Mouse (Mus musculus): ENCODE results near the gene Ccdc116. TPM values are rescaled to one million over a fixed set of nuclear protein-coding genes. Genes with fewer than 3 reads are reported as not detected.

Gene Ccdc116
- polyA plus RNA-seq, 1 experiment from 2014 or later = 0.32 TPM

- Histone ChIP-seq H3K36me3 (replicated peaks) (peaks cover 60% of the 10 kb centered on the region), H3K27ac (no peak overlapping the region), H3K4me1 (peaks cover 17% of the 10 kb centered on the region), H3K27me3 (ENCODE audit: poor library complexity, severe bottlenecking) (peaks cover 20% of the 10 kb centered on the region), H3K4me3 (no peak overlapping the region), H3K9me3 (no peaks in the 10 kb centered on the region)
- DNase-seq (ENCODE audit: extremely low spot score, low spot score) = no peak
- WGBS = 95% methylated on average over 4 of the region's 4 CpGs
Measured at GRCm38 (mm10) chr16:17151874-17152273, 4.8 kb upstream of the Ccdc116 start.

- H3K27ac ChIP-seq = no peak overlapping the region
- H3K4me3 ChIP-seq = no peak overlapping the region
- WGBS = 90% methylated on average over 7 of the region's 7 CpGs
- peaks cover 48% of the 10 kb centered on the region for H3K36me3 ChIP-seq (replicated peaks)
- DNase-seq (ENCODE audit: extremely low spot score, low spot score) = no peak
- H3K4me1 ChIP-seq = peaks cover 20% of the 10 kb centered on the region
- peaks cover 22% of the 10 kb centered on the region for H3K27me3 ChIP-seq (ENCODE audit: poor library complexity, severe bottlenecking)
- H3K9me3 ChIP-seq = no peaks in the 10 kb centered on the region
Measured at GRCm38 (mm10) chr16:17150520-17151258, 3.7 kb upstream of the Ccdc116 start.

GRCm38 (mm10) chr16:17148084-17148483, 1.1 kb upstream of the Ccdc116 start:
- peaks cover 28% of the 10 kb centered on the region for H3K4me1 ChIP-seq
- WGBS = 5% methylated on average over 16 of the region's 16 CpGs
- H3K27ac ChIP-seq = no peak overlapping the region
- peaks cover 22% of the 10 kb centered on the region for H3K27me3 ChIP-seq (ENCODE audit: poor library complexity, severe bottlenecking)
- H3K9me3 ChIP-seq = no peaks in the 10 kb centered on the region
- peak; percentile 54 for DNase-seq (ENCODE audit: extremely low spot score, low spot score)
- peaks cover 24% of the 10 kb centered on the region for H3K36me3 ChIP-seq (replicated peaks)
- peak overlapping the region; percentile 66 for H3K4me3 ChIP-seq

GRCm38 (mm10) chr16:17147391-17147929, 431 bp upstream of the Ccdc116 start:
- Histone ChIP-seq H3K36me3 (replicated peaks) (peaks cover 18% of the 10 kb centered on the region), H3K9me3 (no peaks in the 10 kb centered on the region), H3K4me3 (peak overlapping the region; percentile 66), H3K27ac (peak overlapping the region; percentile 53), H3K27me3 (ENCODE audit: poor library complexity, severe bottlenecking) (peaks cover 22% of the 10 kb centered on the region), H3K4me1 (peaks cover 28% of the 10 kb centered on the region)
- under 1% methylated on average over 41 of the region's 41 CpGs for whole genome bisulfite sequencing
- no peak for DNase-seq (ENCODE audit: extremely low spot score, low spot score)

GRCm38 (mm10) chr16:17144339-17144738, 2.7 kb downstream of the Ccdc116 start, which contains the start of gene Ydjc:
Gene Ydjc (plus strand): TSS chr16:17144621.
- DNase-seq (ENCODE audit: extremely low spot score, low spot score) = no peak
- Histone ChIP-seq H3K27ac (no peak within 1 kb of the TSS), H3K36me3 (replicated peaks) (no peaks in the 10 kb centered on the region), H3K9me3 (no peaks in the 10 kb centered on the region), H3K4me1 (peaks cover 28% of the 10 kb centered on the region), H3K4me3 (0 out of 2 replicates have a peak within 1 kb of the TSS, but pooled peaks have one; percentile 4), H3K27me3 (ENCODE audit: poor library complexity, severe bottlenecking) (peaks cover 22% of the 10 kb centered on the region)
- WGBS = 16% methylated on average over 7 of the region's 7 CpGs

GRCm38 (mm10) chr16:17137355-17137754, 9.7 kb downstream of the Ccdc116 start:
- H3K4me1 ChIP-seq = peaks cover 9% of the 10 kb centered on the region
- no peak overlapping the region for H3K27ac ChIP-seq
- H3K4me3 ChIP-seq = no peak overlapping the region
- H3K36me3 ChIP-seq (replicated peaks) = no peaks in the 10 kb centered on the region
- 0 out of 2 replicates have a peak, but pooled peaks cover 3% of the 10 kb centered on the region for H3K27me3 ChIP-seq (ENCODE audit: poor library complexity, severe bottlenecking)
- no peaks in the 10 kb centered on the region for H3K9me3 ChIP-seq
- DNase-seq (ENCODE audit: extremely low spot score, low spot score) = no peak
- WGBS = 85% methylated on average over 15 of the region's 15 CpGs

- no peak for DNase-seq (ENCODE audit: extremely low spot score, low spot score)
- WGBS = 41% methylated on average over 7 of the region's 7 CpGs
Measured at GRCm38 (mm10) chr16:17132906-17133200, 14.2 kb downstream of the Ccdc116 start.

GRCm38 (mm10) chr16:17132089-17132905, 14.7 kb downstream of the Ccdc116 start, which contains the start of gene Sdf2l1:
Gene Sdf2l1 (minus strand): TSS chr16:17132383.
- H3K27ac ChIP-seq = peak within 1 kb of the TSS; percentile 93
- H3K36me3 ChIP-seq (replicated peaks) = peaks cover 14% of the 10 kb centered on the region
- peaks cover 25% of the 10 kb centered on the region for H3K4me1 ChIP-seq
- H3K9me3 ChIP-seq = no peaks in the 10 kb centered on the region
- peak; percentile 99 for DNase-seq (ENCODE audit: extremely low spot score, low spot score)
- 0 out of 2 replicates have a peak, but pooled peaks cover 3% of the 10 kb centered on the region for H3K27me3 ChIP-seq (ENCODE audit: poor library complexity, severe bottlenecking)
- under 1% methylated on average over 47 of the region's 47 CpGs for WGBS
- peak within 1 kb of the TSS; percentile 82 for H3K4me3 ChIP-seq

More at GRCm38 (mm10) chr16:17132906-17133200, 14.2 kb downstream of the Ccdc116 start:
- Histone ChIP-seq H3K27ac (peak overlapping the region; percentile 93), H3K9me3 (no peaks in the 10 kb centered on the region), H3K4me1 (peaks cover 25% of the 10 kb centered on the region), H3K4me3 (peak overlapping the region; percentile 82), H3K27me3 (ENCODE audit: poor library complexity, severe bottlenecking) (0 out of 2 replicates have a peak, but pooled peaks cover 3% of the 10 kb centered on the region), H3K36me3 (replicated peaks) (peaks cover 14% of the 10 kb centered on the region)

- Histone ChIP-seq H3K9me3 (no peaks in the 10 kb centered on the region), H3K36me3 (replicated peaks) (peaks cover 14% of the 10 kb centered on the region), H3K4me3 (peak overlapping the region; percentile 82), H3K27me3 (ENCODE audit: poor library complexity, severe bottlenecking) (0 out of 2 replicates have a peak, but pooled peaks cover 3% of the 10 kb centered on the region), H3K27ac (peak overlapping the region; percentile 93), H3K4me1 (peaks cover 25% of the 10 kb centered on the region)
- 4% methylated on average over 43 of the region's 43 CpGs for WGBS
- peak; percentile 43 for DNase-seq (ENCODE audit: extremely low spot score, low spot score)
Measured at GRCm38 (mm10) chr16:17131191-17132088, 15.6 kb downstream of the Ccdc116 start.

- Histone ChIP-seq H3K4me1 (peaks cover 48% of the 10 kb centered on the region), H3K9me3 (no peaks in the 10 kb centered on the region), H3K27ac (no peak overlapping the region), H3K36me3 (replicated peaks) (peaks cover 29% of the 10 kb centered on the region), H3K4me3 (no peak overlapping the region), H3K27me3 (ENCODE audit: poor library complexity, severe bottlenecking) (no peaks in the 10 kb centered on the region)
- no peak for DNase-seq (ENCODE audit: extremely low spot score, low spot score)
- 100% methylated on average over 1 of the region's 1 CpGs for WGBS
Measured at GRCm38 (mm10) chr16:17127292-17127691, 19.7 kb downstream of the Ccdc116 start.

GRCm38 (mm10) chr16:17124871-17125520, 22.0 kb downstream of the Ccdc116 start, which contains the start of gene 2610318N02Rik:
Gene 2610318N02Rik (minus strand): TSS chr16:17125167.
- peaks cover 44% of the 10 kb centered on the region for H3K36me3 ChIP-seq (replicated peaks)
- DNase-seq (ENCODE audit: extremely low spot score, low spot score) = peak; percentile 88
- peak within 1 kb of the TSS; percentile 93 for H3K27ac ChIP-seq
- WGBS = under 1% methylated on average over 25 of the region's 25 CpGs
- H3K27me3 ChIP-seq (ENCODE audit: poor library complexity, severe bottlenecking) = no peaks in the 10 kb centered on the region
- H3K9me3 ChIP-seq = no peaks in the 10 kb centered on the region
- H3K4me3 ChIP-seq = peak within 1 kb of the TSS; percentile 73
- H3K4me1 ChIP-seq = peaks cover 43% of the 10 kb centered on the region

Data from forebrain, embryonic 10.5 days (tissue).